Mouse (Mus musculus) natural killer cell, adult 2 months (primary cell): ENCODE measurements at regions not wholly inside any gene's neighbourhood (a gene's known extent, or its start where the extent isn't known, plus 50 kb on each side); places are given as distances from the start of the nearest gene placed in this dataset.

Experiments used
- DNase-seq, 2 experiments: peaks; one replicate each; pipeline ENCODE4 v3.0.0; 2022; ENCODE audit warnings: low spot score in 2 of 2

DNA sequence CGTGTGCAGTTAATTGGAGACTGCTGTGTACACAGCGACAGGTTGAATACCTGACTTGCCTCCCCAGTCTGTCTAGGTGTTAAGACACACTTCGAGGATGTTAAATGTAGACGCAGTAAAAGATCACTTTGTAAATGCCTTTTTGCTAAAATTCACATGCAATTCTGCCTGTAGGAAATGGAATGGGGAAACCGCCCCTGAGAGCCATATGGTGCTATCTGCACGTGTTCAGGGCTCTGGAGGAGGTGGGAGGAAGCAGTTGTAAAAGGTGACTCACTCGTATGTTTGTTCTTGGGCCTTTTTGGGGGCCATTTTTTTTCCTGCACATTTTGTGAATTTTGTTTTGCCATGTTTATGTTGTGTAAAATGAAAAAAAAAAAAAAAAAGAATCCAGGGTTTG lies 159.6 kb upstream of the Gjb5 start:
- no peak for DNase-seq

DNA sequence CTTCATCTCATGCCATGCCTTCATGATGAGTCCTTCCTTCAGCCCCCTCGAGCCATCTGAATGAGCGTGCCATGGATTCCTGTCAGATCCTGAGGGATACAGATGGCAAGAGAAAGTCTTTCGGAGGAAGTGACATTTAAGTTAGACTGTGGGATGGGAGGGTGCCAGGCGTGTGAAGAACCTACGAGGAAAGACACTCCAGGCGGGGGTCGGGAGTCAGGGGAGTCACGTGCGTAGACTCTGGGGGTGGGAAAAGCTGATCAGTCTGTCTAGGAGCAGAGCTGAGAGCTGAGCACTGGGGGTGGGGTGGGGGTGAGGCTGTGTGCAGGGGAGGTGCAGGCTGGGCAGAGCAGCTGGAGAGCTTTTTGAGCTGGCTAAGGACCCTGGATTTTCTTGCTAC lies 152.0 kb upstream of the Gjb5 start:
- DNase-seq = no peak

DNA sequence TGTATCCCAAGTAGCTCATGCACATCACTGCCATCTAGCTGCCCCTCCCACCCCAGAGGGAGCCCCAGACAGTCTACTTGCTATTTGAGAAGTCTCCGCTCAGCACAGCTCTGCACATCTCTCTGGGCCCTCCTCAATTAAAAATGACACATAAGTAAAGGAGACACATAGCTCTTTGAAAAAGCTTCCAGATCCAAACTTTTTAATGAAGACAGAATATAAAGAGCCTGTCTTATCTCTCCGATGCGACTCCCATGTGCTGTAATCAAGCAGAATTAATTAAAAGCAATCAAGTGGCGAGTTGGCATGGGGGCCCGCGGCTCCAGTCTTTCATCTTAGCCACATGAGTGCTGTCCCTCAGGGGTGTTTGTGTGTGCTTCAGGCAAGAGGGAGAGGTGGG lies 144.6 kb upstream of the Gjb5 start:
- no peak for DNase-seq

DNA sequence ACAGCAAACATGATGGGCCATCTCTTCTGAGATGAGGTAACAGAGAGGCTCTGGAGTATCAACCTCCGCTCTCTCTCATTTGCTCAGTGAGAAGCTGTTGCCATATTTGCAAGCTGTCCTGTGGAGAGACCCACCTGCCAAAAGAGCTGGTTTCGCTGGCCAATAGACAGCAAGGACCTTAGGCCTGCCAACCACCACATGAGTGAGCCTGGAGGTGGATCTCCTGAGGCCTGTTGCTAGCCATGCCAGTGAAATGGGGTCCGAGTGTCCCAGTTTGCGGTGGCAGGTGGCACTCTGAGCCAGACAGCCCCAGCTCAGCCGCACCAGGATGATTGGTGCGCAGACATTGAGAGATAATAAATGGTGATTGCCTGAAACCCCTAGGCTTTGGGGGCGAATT lies 143.9 kb upstream of the Gjb5 start:
- DNase-seq = no peak

DNA sequence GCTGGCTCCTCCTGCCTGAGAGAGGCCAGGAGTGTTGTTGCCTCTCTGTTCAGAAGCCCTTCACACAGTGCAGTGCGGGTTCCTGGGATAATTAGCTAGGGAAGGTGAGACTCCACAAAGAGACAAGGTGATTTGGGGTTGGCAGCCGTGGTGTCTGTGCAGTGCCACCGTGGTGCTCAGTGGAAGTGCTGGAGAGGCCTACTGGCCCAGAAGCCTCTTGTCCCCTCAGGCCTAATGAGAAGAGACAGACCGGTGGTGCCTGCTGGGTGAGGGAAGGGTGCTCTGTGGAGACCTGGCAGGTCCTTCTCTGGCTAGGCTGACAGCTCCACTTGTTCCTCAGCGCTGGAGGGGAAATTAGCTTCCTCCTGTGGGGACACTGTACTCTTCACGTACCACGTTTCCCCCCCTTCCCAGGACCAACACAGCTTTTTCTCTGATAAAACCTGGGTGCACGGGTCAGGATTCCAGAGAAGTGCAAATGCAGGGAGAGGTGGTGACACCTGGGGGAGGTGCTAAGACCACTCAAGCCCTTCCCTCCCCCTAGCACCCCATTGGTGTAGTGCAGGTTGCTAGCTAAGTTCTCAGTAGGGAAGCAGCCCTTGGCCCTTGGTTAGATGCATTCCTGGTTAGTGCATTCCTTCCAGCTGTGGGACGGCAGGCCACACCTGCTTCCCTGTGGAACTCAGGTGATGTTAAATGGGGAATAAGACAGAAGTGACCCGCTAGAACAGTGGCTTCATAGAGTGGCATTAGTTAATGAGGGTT lies 129.2 kb upstream of the Gjb5 start:
- DNase-seq = no peak

DNA sequence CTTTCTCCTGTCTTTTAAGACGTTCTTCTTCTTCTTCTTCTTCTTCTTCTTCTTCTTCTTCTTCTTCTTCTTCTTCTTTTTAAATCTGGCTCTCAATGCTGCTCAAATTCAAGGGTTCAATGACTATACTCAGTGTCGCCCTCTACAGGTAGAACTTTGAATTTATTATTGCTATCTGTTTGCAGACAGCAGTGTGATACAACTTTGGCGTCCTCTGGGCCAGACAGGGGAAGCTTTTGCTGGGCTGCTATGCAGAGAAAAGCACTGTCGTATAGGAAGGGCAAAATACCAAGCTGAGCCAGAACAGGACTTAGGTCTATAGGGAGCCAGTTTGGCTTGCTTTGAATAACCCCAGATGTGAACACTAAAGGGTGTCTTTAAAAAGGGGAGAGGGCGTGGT lies 127.3 kb upstream of the Gjb5 start:
- no peak for DNase-seq

DNA sequence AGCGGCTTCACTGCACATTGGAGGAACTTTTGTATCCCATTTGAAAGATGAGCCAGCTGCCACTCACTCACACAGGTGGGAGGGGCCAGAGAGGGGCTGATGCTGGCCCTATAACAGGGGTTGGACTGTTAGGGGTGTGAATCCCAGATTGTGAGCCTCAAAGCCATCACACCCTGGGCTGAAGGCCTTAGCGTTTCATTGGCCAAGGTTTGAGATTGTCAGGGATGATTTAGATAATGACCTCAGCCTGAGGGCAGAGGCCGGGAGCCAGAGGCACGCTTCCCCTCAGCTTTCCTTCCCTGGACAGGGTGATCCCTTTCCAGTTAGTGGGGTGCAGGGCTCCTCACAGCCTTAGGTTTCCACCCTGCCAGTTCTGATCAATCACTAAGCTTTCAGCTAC lies 124.5 kb upstream of the Gjb5 start:
- DNase-seq = no peak

DNA sequence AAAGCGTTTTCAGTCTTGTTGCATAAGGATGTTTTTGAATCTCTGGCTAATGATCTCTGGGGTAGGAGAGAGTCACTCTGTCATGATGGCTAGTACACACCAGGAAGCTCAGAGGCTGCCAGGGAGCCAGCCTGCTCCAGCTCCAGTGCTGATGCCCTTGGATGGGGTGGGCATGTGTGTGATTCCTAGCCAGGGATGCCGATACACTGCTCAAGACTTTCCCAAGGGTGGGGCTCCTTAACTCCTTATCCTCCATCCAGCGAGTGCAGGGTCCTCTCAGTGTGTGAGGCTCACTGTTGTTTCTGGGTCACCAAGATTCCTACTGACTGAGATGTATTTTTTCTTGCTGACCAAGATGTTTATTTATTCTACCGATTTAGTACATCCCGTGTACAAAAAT lies 122.4 kb upstream of the Gjb5 start:
- DNase-seq = no peak

DNA sequence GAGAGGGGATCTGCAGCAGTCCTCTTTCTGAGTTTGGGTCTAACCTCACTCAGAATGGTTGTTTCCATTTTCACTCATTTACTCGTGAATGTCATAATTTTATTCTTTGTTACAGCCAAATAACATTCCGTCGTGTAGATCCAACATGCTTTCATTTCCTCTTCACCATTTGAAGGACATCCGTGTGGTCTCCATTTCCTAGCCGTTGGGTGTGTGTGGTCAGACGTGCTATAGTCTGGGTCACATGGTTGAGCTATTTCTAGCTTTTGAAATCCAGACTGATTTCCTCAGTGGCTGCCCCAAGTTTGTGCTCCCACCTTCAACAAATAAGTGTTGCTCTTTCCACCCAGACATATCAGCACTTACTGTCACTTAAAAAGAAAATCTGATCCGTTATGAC lies 111.9 kb upstream of the Gjb5 start:
- DNase-seq = no peak

DNA sequence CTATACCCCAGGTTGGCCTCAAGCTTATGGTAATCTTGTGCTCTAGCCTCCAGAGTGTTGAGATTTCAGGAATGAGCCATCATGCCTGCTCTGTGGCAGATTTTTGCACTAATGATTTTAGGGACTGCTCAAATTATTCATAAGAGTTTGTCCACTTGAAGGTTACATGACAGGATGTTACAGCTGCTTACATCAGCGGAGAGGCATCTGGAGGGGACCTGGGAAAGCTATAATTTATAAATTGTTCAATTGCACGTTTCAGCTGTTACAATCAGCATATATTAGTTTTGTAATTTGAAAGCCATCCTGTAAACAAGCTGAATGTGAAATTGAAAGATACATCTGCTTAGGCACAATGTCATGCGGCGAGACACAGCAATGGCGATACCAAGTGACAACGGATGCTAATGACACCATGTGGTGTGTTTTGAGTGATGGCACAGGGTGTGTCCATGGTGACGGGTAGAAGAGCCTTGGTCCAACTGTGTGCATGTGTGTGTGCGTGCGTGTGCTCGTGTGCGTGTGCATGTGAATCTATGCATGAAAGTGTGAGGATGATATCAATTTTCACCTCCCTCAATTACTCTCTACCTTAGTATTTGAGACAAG lies 96.6 kb upstream of the Gjb5 start:
- no peak for DNase-seq

DNA sequence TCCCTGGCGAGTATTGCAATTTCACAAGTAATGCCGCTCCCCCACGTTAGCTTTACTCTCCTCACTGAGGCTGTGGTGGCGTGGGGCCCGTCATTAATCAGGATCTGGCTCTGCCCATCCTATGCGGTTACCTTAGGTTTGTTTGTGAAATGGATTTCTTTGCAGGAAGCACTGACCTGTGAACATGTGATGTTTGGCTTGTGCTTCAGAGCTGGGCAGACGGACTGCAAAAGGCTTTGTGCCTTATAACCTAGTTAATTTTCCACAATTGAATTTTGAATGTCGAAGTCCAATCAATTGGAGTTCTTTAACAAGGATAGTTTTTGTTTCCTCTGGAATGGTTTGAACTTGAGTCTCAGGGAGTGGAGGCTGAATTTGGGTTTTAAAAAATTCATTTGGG lies 94.1 kb upstream of the Gjb5 start:
- DNase-seq = no peak

DNA sequence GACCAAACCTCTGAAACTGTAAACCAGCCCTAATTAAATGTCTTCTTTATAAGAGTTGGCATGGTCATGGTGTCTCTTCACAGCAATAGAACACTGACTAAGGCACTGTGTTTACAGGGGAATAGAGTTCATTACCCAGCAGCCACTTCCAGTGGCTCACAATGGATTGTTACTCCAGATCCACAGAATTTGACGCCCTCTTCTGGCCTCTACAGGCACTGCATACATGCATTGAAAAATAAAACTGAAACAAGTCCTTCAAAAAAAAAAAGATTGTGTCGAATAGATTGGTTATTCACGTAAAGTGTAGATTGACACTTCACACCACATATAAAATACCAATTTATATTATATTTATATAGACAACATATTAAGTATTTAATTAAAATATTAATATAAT lies 87.3 kb upstream of the Gjb5 start:
- no peak for DNase-seq

DNA sequence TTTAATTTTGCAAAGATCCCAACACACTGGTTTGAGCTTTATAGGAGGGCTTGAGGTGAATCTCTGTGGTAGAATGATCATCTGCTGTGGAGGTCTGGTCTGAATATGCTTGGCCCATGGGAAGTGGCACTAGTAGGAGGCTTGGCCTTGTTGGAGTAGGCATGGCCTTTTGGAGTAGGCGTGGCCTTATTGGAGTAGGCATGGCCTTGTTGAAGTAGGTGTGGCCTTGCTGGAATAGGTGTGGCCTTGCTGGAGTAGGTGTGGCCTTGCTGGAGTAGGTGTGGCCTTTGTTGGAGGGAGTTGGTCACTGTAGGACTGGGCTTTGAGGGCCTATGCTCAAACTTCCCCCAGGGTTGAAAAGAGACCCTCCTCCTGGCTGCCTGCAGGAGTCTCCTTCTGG lies 86.1 kb upstream of the Gjb5 start:
- DNase-seq = no peak

DNA sequence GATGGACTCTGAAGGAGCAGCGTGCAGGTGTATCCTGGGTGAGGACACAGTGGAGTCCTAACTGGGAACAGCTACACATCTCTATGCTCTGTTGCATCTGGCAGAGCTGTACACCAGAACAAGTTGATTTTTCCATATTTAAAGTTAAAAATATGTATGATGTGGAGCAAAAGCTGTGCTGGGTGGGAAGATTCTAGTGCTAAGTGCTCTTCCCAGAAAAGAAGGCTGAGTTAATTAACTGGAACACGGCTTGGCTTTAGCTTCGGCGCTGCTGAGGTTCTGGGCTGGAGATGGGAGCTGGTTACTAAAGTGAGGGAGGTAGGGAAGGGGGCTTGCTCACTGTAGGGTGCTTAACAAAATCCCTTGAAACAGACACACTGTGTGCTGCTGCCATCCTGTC lies 84.0 kb upstream of the Gjb5 start:
- no peak for DNase-seq

DNA sequence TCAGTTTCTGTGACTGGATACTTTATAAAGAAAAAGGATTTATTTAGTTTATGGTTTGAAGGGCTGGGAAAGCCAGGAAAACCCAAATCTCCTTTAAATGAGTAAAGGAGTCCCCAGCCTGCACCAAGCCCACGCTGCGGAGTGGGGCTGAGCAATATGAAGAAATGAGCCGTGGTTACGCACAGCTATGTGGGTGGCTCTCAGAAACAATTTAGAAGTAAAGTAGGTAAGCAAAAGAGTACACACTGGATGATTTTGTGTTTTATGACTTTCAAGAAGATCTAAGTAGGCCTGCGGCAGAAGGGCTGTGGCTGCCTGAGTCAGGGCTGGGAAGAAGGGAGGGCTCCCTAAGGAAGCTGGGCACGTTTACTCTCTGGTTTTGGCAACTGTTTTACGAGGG lies 82.6 kb upstream of the Gjb5 start:
- no peak for DNase-seq

DNA sequence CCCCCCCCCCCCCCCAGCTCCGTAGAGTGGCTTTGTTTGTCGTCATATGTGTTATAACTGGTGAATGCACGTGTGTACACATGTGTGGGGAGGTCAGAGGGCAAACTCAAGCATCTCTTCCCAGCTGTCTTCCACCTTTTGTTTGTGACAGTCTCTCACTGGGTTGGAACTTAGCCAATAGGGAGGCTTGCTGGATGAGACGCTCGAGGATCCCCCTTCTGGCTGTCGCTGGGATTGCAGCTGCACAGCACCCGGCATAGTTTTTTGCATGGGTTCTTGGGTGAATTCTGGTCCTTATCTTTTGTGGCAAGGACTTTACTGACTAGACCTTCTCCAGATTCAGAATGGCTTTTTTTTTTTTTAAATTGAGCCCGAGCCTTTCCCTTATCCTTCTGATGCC lies 77.1 kb upstream of the Gjb5 start:
- peak in 1 of 2 experiments; percentile 1 for DNase-seq

DNA sequence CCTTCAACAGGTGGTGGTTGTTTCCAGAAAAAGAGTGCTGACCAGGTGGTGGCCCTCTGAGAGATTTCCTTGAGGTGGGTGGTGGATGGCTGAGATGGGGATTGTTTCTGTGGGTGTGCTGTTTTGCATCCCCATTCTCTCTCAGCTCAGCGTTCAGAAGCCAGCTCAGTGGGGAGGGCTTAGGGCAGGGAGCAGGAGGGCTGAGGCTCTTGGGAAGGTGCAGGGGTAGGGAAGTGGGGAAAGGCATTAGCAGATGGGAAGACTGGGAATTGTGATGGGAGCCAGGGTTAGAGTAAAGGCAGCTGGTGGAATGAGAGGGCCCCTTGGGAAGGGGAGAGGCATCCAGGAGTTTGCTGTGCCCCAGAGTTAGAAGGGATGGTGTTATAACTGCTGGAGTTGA lies 72.3 kb upstream of the Gjb5 start:
- no peak for DNase-seq

DNA sequence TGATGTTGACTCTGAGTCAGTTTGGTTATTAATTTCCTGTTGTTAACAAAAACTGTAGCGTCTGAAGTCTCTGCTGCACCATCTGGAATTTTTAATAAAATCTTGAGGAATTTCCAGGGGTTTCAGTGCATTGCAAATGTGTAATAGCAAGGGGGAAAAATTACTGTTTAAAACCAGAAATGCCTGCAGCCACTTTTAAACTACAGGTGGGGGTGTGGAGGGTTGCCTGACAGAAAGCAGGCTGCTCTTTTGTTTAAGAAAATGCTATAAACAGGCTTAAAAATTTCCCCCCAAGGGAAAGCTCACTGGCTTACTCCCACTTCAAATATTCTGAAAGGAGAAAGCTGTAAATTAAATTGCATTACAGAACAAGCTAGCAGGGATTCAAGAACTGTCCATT lies 71.8 kb upstream of the Gjb5 start:
- no peak for DNase-seq

DNA sequence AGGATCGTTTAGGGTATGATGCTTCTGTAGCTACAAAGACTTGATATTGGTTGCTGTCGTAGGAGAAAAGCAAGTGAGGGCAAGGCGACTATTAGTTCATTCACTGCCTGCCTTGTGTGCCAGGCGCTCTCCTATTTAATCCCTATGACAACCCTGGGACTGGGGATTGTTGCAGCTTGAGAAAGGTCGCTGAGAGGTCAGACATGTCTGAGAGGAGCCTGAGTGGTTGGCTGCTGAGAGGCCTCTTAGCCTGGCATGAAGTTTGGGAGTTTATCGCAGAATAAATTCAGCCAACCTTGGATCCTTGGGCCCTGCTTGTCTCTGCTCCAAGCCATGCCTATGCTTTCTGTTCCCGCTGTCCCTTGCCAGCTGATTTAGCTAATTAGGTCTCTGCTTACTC lies 65.9 kb upstream of the Gjb5 start:
- DNase-seq = no peak

DNA sequence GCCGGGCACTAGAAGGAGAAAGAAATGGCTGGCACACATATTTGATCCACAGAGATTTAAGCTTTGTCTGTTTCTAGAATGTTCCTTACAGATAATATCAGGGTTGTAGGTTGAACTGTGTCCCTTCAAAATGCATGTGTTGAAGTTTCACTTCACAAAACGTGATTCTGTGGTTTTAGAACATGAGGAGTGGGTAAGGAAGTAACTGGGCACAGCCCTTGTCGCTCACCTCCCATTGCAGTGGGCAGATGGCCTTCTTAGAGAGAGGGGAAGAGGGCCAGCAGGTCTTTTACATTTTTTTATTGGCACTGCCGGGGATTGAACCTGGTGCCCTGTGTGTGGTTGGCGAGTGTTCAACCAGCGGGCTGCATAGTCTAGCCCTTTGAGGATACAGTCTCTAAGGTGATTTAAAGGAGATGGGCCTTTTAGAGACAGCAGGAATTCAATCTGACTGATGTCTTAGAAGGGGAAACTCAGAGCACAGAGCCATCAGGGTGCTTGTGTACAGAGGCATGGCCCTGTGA lies 64.0 kb upstream of the Gjb5 start:
- DNase-seq = no peak

DNA sequence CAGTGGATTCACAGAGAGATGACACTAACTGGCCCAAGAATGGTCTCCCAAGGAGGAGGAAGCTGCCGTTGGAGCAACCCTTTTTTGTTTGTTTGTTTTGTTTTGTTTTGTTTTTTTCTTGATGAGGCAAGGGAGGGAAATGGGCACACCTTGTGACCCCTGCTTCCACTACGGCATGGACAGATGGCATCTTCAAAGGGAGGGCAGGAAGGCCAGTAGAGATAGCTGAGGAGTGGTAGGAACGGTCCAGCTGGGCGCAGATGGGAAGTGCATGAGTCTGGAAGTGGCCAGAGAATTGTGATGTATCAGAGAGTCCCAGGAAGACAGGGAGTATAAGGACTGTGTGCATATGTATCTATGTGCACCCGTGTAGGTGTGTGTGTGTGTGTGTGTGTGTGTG lies 63.1 kb upstream of the Gjb5 start:
- DNase-seq = no peak

DNA sequence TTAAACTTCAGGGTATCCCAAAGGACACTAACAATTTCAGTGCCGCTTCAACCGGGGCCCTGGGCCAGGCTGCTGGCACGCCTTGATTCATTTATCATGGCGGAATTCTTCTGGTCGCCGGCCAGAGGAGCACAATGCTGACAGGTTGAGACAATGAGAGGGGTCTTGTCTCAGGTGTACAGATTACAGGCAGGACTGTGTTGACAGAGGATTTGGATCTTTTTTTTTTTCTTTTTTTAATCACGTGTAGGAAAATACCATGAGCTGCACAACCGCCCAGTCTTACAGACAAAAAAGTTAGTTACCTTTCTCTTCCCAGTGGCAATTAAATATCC lies 61.8 kb upstream of the Gjb5 start:
- DNase-seq = no peak

DNA sequence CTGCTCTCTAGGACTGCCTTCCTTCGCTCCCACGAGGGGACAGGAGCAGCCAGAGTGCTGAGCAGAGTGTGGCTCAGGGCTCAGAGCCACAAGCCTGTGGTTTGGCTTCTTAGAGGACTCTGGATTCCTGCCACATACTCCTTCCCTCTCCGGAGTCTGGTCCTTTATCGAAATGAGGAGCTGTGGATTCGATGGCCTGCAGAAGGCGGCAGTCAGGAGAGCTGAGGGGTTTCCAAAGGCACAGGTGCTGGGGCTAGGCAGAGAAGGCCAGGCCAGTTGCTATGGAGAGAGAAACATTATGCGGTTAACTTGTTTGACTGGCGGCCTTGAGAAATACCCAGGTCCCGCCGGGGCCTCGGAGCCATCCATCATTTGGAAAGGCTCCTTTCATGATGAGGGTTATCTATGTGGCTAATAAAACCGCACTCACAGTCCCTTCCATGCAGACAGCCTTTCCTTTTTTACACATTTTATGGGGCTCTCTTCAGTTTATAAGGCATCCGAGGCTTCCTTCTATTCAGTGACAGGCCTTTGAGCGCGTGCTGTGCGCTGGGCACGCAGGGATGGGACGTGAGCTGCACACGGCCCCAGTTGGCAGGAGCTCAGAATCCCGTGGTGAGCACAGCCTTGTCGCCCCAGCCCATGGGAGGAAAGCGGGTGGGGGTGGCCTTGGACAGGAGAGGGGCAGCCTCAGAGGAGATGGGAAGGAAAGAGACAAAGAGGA lies 61.2 kb upstream of the Gjb5 start:
- DNase-seq = no peak
